Mouse (Mus musculus) heart, embryonic 14.5 days (tissue): Measurements from ENCODE around the gene Elmod3. TPM values are rescaled to one million over a fixed set of nuclear protein-coding genes. Genes with fewer than 3 reads are reported as not detected.

Experiments
- ATAC-seq: fragments of 200-750 bp; cut with Nextera tagmentation; 2 replicates; pipeline ENCODE4 v1.8.0; 2017; ENCODE audit warnings: low read depth, moderate TSS enrichment; ENCODE audit not compliant: insufficient number of reproducible peaks, insufficient read depth, low FRiP score
- H3K27ac ChIP-seq, 2 experiments: fragments of 200-500 bp in 1 of 2; fragments of 300-500 bp in 1 of 2; sonication (generic) in 1 of 2; replicated peaks in 1 of 2; 2 replicates each; pipeline ENCODE4 v1.5.1; 2012 to 2014; ENCODE audit warnings: low read depth in 2 of 2, low read length in 2 of 2, control low read depth in 1 of 2, mild to moderate bottlenecking in 1 of 2, mixed read lengths in 1 of 2; ENCODE audit not compliant: control insufficient read depth in 1 of 2, insufficient read depth in 1 of 2
- H3K27me3 ChIP-seq: fragments of 300-500 bp; sonication (generic); 2 replicates; pipeline ENCODE4 v1.6.1; 2014; ENCODE audit warnings: mild to moderate bottlenecking, low read length, control low read depth; ENCODE audit not compliant: control insufficient read depth, insufficient read depth
- H3K36me3 ChIP-seq: fragments of 300-500 bp; sonication (generic); 2 replicates; pipeline ENCODE4 v1.6.1; 2014; ENCODE audit warnings: mild to moderate bottlenecking, control low read depth, low read length, mixed read lengths; ENCODE audit not compliant: control insufficient read depth, insufficient read depth
- H3K4me1 ChIP-seq, 2 experiments: fragments of 200-500 bp in 1 of 2; fragments of 300-500 bp in 1 of 2; sonication (generic) in 1 of 2; 2 replicates each; pipeline ENCODE4 v1.6.1; 2012 to 2014; ENCODE audit warnings: low read length in 2 of 2, control low read depth in 1 of 2, mixed read lengths in 1 of 2; ENCODE audit not compliant: control insufficient read depth in 2 of 2, insufficient read depth in 2 of 2
- H3K4me2 ChIP-seq: fragments of 300-500 bp; sonication (generic); 2 replicates; pipeline ENCODE4 v1.6.1; 2014; ENCODE audit warnings: mild to moderate bottlenecking, low read length
- H3K4me3 ChIP-seq, 2 experiments: fragments of 200-500 bp in 1 of 2; fragments of 300-500 bp in 1 of 2; sonication (generic) in 1 of 2; 2 replicates each; pipeline ENCODE4 v1.5.1; 2012 to 2014; ENCODE audit warnings: low read length in 2 of 2, mild to moderate bottlenecking in 2 of 2, control low read depth in 1 of 2, low read depth in 1 of 2, moderate library complexity in 1 of 2; ENCODE audit not compliant: control insufficient read depth in 1 of 2, insufficient read depth in 1 of 2
- H3K9ac ChIP-seq: fragments of 300-500 bp; sonication (generic); 2 replicates; pipeline ENCODE4 v1.6.1; 2014; ENCODE audit warnings: mild to moderate bottlenecking, low read length
- H3K9me3 ChIP-seq: fragments of 300-500 bp; sonication (generic); 2 replicates; pipeline ENCODE4 v1.6.1; 2016; ENCODE audit warnings: low read length, control low read depth; ENCODE audit not compliant: control insufficient read depth
- WGBS: fragments of 180-500 bp; shearing (Covaris S2); extraction: QIAGEN DNeasy Blood & Tissue Kit; methylation state at CpG from one replicate; pipeline ENCODE4 v1.1.7; 2014; 5-methylcytosine and 5-hydroxymethylcytosine counted together
- polyA plus RNA-seq: library from polyadenylated mRNA; unstranded; fragments of >200 nt; fragmentation: Nextera tagmentation; extraction: Ambion mirVana; gene quantifications from 2 replicates; pipeline ENCODE4 v1.2.1, GENCODE M21; 2014

Elmod3 gene
- 12.8 and 16.3 TPM in 2 replicates for polyA plus RNA-seq

DNA sequence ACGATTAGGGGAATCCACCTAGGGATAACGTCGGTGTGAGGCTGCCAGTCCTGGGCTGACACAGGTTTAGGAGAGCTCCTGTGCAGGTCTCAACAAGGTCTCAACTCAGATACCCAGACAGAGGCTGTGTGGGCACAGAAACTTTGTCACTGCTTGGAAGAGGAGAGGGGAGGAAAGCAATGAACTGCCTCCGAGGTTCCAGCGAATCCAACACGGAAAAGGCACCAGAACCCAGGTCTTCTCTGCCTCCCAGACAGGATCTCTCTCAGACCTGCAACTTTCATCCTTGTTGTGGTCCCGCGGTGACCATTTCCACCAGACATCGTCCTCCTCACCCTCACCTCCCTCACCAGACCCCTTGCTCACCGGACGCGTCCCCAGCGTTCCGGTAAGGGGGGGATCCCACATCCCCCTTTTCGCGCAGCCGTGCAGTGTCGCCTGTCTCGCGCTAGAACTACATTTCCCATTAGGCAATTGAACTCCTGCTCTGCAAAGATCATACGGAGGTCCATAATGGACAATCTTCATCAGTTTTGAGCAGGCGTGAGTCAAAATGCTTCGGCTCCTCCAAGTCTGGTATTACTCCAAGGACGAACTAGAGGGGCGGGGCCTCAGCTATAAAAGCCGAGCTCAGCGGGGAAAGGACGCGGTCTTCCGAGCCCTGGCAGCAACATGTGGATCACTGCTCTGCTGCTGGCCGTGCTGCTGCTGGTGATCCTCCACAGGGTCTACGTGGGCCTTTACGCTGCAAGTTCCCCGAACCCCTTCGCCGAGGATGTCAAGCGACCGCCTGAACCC lies at the start of gene Elmod3, which contains the start of gene Retsat:
Gene Elmod3, minus strand, starts transcription at position 458 of the 798 bp plus-strand sequence.
Gene Retsat, plus strand, starts transcription at position 520 of the 798 bp plus-strand sequence.
- Histone ChIP-seq H3K9me3 (no peaks in the 10 kb centered on the region), H3K27me3 (no peaks in the 10 kb centered on the region), H3K4me3 (peak within 1 kb of the TSS; percentile 49 to 92), H3K4me1 (peaks cover 11 to 19% of the 10 kb centered on the region in 2 experiments), H3K9ac (peak within 1 kb of the TSS; percentile 87), H3K36me3 (peaks cover 7% of the 10 kb centered on the region), H3K4me2 (peak within 1 kb of the TSS; percentile 78), H3K27ac (peak within 1 kb of the TSS; percentile 95)
- ATAC-seq = peak; percentile 87
- WGBS = under 1% methylated on average over 38 of the region's 38 CpGs

DNA sequence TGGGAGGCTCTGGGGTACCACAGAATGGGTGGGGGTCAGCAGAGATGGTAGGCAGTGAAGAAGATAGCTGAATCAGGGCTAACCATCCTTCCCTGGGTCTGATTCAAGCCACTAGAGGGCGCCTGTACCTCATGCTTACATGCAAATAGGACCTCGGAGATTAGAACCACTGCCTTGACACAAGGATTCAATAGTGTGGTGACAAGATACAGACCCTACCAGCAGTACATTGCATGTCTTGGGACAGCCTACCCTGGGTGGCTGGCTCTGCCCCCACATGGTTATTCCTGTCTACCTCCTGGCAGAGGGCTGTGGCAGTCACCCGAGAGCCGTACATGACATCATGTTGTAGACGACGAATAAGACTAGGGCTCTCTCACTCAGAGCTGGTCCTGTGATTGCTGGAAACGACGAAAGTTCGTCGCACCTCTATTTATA lies 49.2 kb upstream of the Elmod3 start:
- H3K27me3 ChIP-seq = no peaks in the 10 kb centered on the region
- ATAC-seq = peak; percentile 76
- no peak overlapping the region for H3K4me3 ChIP-seq
- H3K36me3 ChIP-seq = peaks cover 8% of the 10 kb centered on the region; the same call in 1 of the 2 replicates
- H3K4me2 ChIP-seq = peak overlapping the region; percentile 35
- no peaks in the 10 kb centered on the region for H3K9me3 ChIP-seq
- 22% methylated on average over 10 of the region's 10 CpGs for WGBS
- H3K9ac ChIP-seq = no peak overlapping the region
- H3K27ac ChIP-seq = peak overlapping the region in 1 of 2 experiments; percentile 31; a peak in 1 of 4 replicates
- peaks cover 3 to 7% of the 10 kb centered on the region in 2 experiments; a peak in 3 of 4 replicates for H3K4me1 ChIP-seq

DNA sequence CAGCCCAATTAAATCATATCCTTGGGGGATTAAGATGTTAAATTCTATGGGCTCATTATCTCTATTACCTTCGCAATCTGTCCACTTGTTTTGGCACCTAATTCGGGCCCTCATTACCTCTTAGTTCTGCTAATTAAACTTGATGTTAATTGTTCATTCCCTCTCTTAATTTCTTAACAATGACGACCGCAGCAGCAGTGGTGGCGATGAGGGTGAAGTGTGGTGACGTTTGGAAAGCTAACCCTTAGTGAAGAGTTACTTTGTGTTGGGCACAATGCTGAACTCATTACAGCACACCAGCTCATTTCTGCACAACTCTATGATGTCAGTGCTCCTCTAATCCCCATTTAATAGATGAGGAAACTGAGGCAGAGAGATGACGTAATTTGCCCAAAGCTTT lies 47.2 kb upstream of the Elmod3 start:
- Histone ChIP-seq H3K9me3 (no peaks in the 10 kb centered on the region), H3K27me3 (no peaks in the 10 kb centered on the region), H3K36me3 (peaks cover 8% of the 10 kb centered on the region; the same call in 1 of the 2 replicates), H3K27ac (no peak overlapping the region), H3K9ac (no peak overlapping the region), H3K4me1 (peaks cover 3 to 7% of the 10 kb centered on the region in 2 experiments; a peak in 3 of 4 replicates), H3K4me3 (no peak overlapping the region), H3K4me2 (no peak overlapping the region)
- WGBS = 87% methylated on average over 7 of the region's 7 CpGs
- no peak for ATAC-seq

DNA sequence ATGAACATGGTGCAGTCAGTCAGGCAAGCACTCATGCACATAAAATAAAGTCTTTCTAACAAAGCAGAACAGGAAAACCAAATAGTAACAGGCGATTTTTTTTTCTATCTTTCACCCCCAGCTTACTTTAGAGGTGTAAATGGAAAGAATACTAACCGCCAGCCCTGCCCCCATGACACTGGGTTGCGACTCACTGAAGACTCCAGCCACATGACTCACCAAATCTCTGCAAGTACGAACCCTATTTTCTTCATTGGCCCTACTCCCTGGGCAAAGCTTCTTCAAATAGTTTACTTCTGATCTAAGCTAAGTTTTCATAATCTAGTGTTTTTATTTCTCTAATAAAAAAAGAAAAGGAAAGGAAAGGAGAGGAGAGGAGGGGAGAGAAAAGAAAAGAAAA lies 46.4 kb upstream of the Elmod3 start:
- Histone ChIP-seq H3K4me1 (peaks cover 3 to 7% of the 10 kb centered on the region in 2 experiments; a peak in 3 of 4 replicates), H3K4me3 (no peak overlapping the region), H3K9ac (no peak overlapping the region), H3K27me3 (no peaks in the 10 kb centered on the region), H3K9me3 (no peaks in the 10 kb centered on the region), H3K27ac (no peak overlapping the region), H3K4me2 (no peak overlapping the region), H3K36me3 (peaks cover 8% of the 10 kb centered on the region; the same call in 1 of the 2 replicates)
- ATAC-seq = no peak
- 66% methylated on average over 4 of the region's 4 CpGs for WGBS

DNA sequence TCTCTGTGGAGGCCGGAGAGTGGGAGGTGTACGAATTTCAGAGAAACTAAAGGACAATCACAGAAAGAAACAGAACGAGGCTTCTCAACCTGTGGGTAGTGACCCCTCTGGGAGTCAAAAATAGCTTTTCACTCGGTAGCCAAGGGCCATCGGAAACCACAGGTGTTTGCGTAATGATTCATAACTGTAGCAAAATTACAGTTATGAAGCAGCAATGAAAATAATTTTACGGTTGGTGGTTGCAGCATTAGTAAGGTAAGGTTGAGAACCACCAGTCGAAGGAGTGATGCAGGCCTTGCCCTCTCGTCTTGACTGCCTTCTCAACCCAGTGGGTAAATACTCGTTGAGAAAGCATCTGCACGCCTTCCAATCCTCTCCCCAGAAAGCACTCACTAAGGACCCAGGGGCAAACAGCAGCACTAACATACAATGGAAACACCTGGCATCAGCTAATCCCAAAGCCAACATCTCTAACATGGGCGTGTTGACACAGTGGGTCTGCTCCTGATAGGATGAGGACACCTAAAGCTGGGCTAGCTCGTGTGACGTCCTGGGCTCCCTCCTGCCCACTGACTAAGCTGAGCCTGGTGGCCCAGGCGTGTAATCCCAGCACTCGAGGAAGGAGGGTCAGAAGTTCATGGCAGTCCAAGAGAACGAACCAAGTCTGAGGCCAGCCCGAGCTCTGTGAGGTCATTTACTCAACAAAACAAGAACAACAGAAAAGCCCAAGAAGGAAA lies 43.2 kb upstream of the Elmod3 start:
- Histone ChIP-seq H3K27me3 (no peaks in the 10 kb centered on the region), H3K9me3 (no peaks in the 10 kb centered on the region), H3K4me2 (no peak overlapping the region), H3K9ac (no peak overlapping the region), H3K36me3 (no peaks in the 10 kb centered on the region), H3K4me1 (peaks cover 0 to under 1% of the 10 kb centered on the region in 2 experiments; a peak in 1 of 4 replicates), H3K4me3 (no peak overlapping the region), H3K27ac (no peak overlapping the region)
- WGBS = 76% methylated on average over 18 of the region's 18 CpGs
- ATAC-seq = no peak

DNA sequence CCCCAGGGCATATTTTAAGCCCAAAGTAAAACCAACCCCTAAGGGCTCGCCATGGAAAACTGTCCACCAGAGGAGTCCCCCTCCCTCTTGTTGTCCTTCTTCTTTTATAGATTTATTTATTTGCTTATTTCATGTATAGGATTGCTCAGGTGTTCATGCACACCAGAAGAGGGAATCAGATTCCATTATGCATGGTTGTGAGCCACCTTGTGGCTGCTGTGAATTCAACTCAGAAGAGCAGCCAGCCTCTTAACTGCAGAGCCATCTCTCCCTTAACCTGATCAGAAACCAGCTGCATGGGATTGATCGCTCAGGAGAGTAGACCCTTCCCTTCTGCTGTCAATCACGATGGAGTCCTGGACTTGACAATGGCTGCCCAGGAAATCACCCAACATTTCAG lies 38.7 kb upstream of the Elmod3 start:
- ATAC-seq = no peak
- WGBS = 79% methylated on average over 3 of the region's 3 CpGs
- Histone ChIP-seq H3K4me2 (no peak overlapping the region), H3K36me3 (peaks cover 5% of the 10 kb centered on the region), H3K27ac (no peak overlapping the region), H3K9me3 (no peaks in the 10 kb centered on the region), H3K27me3 (no peaks in the 10 kb centered on the region), H3K4me1 (peaks cover 3 to 7% of the 10 kb centered on the region in 2 experiments; a peak in 3 of 4 replicates), H3K4me3 (no peak overlapping the region), H3K9ac (no peak overlapping the region)

DNA sequence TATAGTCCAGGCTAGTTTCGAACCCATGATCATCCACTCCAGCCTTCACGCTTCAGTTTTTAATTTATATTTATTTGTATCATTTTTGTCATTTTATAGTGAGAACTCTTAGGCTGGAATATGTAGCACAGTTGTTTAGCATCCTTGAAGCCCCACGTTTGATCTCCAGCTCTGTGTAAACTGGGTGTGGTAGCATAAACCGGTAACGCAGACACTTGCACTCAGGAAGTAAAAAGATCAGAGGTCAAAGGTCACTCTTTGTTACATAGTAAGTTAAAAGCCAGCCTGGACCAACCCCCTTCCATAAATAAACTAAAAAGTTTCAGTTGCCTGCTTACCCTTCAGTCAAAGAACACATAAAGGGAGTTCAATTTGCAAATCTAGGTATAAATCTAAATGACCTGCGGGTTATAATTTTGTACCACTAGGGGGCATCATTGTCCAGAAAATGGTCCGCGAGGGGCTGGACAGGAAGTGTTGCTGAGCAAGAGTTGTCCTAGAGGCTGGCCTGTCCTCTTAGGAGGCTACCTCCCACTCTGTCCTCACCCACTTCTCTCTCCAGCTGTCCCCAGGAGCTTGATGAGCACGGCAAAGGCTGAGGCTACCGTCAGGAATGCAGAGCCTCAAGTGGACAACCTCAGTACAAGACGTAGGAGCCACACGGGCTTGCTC lies 37.7 kb upstream of the Elmod3 start:
- peak; percentile 44; the same call in 1 of the 2 replicates for ATAC-seq
- no peaks in the 10 kb centered on the region for H3K27me3 ChIP-seq
- 0 out of 4 replicates have a peak overlapping the region, but pooled peaks of 1 of the 2 experiments have one; percentile 33 for H3K27ac ChIP-seq
- WGBS = 36% methylated on average over 12 of the region's 12 CpGs
- peak overlapping the region; percentile 45 for H3K4me2 ChIP-seq
- H3K36me3 ChIP-seq = peaks cover 14% of the 10 kb centered on the region
- H3K4me1 ChIP-seq = peaks cover 3 to 7% of the 10 kb centered on the region in 2 experiments; a peak in 3 of 4 replicates
- no peak overlapping the region for H3K4me3 ChIP-seq
- H3K9me3 ChIP-seq = no peaks in the 10 kb centered on the region
- H3K9ac ChIP-seq = peak overlapping the region; percentile 38; the same call in 1 of the 2 replicates
